Mouse (Mus musculus) intestine, embryonic 14.5 days (tissue): ENCODE data around the gene Trim8. TPM values are rescaled to one million over a fixed set of nuclear protein-coding genes. Genes with fewer than 3 reads are reported as not detected.

Source experiments
- ATAC-seq: fragments of 200-750 bp; cut with Nextera tagmentation; replicated peaks from 2 replicates; pipeline ENCODE4 v1.8.0; 2017; ENCODE audit warnings: low read depth, moderate number of reproducible peaks, moderate TSS enrichment, moderate library complexity; ENCODE audit not compliant: low FRiP score, low TSS enrichment
- DNase-seq: peaks from one replicate; pipeline ENCODE4 v3.0.0-alpha.2; 2018; ENCODE audit warnings: low spot score
- H3K27ac ChIP-seq: fragments of 300-500 bp; sonication (generic); 2 replicates; pipeline ENCODE4 v1.5.1; 2014; ENCODE audit warnings: low read depth, mild to moderate bottlenecking, control low read depth
- H3K27me3 ChIP-seq: fragments of 300-500 bp; sonication (generic); replicated peaks from 2 replicates; pipeline ENCODE4 v1.6.1; 2014; ENCODE audit warnings: low read length, control low read depth; ENCODE audit not compliant: control insufficient read depth, insufficient read depth
- H3K36me3 ChIP-seq: fragments of 300-500 bp; sonication (generic); 2 replicates; pipeline ENCODE4 v1.6.1; 2014; ENCODE audit warnings: low read length, control low read depth; ENCODE audit not compliant: control insufficient read depth, insufficient read depth
- H3K4me1 ChIP-seq: fragments of 300-500 bp; sonication (generic); replicated peaks from 2 replicates; pipeline ENCODE4 v1.6.1; 2014; ENCODE audit warnings: low read length, control low read depth, mixed read lengths; ENCODE audit not compliant: control insufficient read depth, insufficient read depth
- H3K4me2 ChIP-seq: fragments of 300-500 bp; sonication (generic); 2 replicates; pipeline ENCODE4 v1.6.1; 2014; ENCODE audit warnings: low read length
- H3K4me3 ChIP-seq: fragments of 300-500 bp; sonication (generic); 2 replicates; pipeline ENCODE4 v1.5.1; 2014; ENCODE audit warnings: low read depth, low read length, control low read depth, mixed read lengths
- H3K9ac ChIP-seq: fragments of 300-500 bp; sonication (generic); 2 replicates; pipeline ENCODE4 v1.6.1; 2014; ENCODE audit warnings: mild to moderate bottlenecking, low read length
- H3K9me3 ChIP-seq: fragments of 300-500 bp; sonication (generic); 2 replicates; pipeline ENCODE4 v1.6.1; 2016; ENCODE audit warnings: low read length, control low read depth; ENCODE audit not compliant: control insufficient read depth
- WGBS: fragments of 180-500 bp; shearing (Covaris S2); extraction: QIAGEN DNeasy Blood & Tissue Kit; methylation state at CpG from one replicate; pipeline ENCODE4 v1.1.7; 2014; 5-methylcytosine and 5-hydroxymethylcytosine counted together
- polyA plus RNA-seq: library from polyadenylated mRNA; unstranded; fragments of >200 nt; fragmentation: Nextera tagmentation; extraction: Ambion mirVana; gene quantifications from 2 replicates; pipeline ENCODE4 v1.2.1, GENCODE M21; 2014

The Trim8 gene
- polyA plus RNA-seq, 1 experiment from 2014 or later, result 21.1 TPM

DNA sequence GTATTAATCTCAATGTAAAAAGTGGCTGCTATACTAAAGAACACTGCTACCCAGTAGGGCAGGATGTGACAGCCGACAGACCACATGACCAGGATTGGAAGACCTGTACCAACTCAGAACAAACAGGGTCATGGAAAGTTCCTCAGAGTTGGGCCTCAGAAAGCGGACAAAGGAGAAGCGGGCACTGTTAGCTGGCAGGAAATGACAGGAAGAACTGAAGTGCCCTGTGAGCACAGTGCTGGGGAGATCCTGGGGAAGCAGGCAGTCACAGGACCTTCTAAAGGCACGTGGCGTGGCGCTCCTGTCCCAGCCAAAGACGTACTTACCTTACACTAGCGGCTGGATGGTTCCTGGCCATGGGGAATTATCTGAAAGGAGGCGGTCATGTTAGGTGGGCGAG is 9.8 kb downstream of the Trim8 start:
- Histone ChIP-seq H3K27me3 (no peaks in the 10 kb centered on the region), H3K4me2 (no peak overlapping the region), H3K9ac (no peak overlapping the region), H3K36me3 (peaks cover 85% of the 10 kb centered on the region), H3K27ac (no peak overlapping the region), H3K4me1 (peaks cover 46% of the 10 kb centered on the region), H3K4me3 (no peak overlapping the region), H3K9me3 (no peaks in the 10 kb centered on the region)
- ATAC-seq (no peak), DNase-seq (no peak)
- WGBS, result 81% methylated on average over 10 of the region's 10 CpGs

DNA sequence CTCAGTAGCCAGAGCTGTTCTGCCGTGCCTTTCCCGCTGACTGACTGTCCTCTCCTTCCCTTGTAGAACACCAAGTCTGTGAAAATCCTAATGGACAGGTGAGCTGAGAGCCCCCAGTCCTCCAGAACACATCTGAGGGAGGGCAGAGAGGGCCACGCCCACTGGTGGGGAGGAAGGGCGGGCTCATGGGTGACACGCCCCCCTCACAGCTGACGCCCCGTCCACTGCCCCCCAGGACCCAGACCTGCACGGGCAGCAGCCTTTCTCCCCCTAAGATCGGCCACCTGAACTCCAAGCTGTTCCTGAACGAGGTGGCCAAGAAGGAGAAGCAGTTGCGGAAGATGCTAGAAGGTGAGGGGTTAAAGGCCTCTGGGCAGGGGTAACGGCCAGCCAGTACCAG is 12.9 kb downstream of the Trim8 start:
- peaks cover 35% of the 10 kb centered on the region for H3K4me1 ChIP-seq
- H3K9ac ChIP-seq, result no peak overlapping the region
- DNase-seq, result no peak
- no peaks in the 10 kb centered on the region for H3K9me3 ChIP-seq
- H3K4me3 ChIP-seq, result no peak overlapping the region
- peaks cover 72% of the 10 kb centered on the region for H3K36me3 ChIP-seq
- H3K4me2 ChIP-seq, result no peak overlapping the region
- H3K27me3 ChIP-seq, result no peaks in the 10 kb centered on the region
- H3K27ac ChIP-seq, result no peak overlapping the region
- no peak for ATAC-seq
- 86% methylated on average over 12 of the region's 12 CpGs for WGBS

DNA sequence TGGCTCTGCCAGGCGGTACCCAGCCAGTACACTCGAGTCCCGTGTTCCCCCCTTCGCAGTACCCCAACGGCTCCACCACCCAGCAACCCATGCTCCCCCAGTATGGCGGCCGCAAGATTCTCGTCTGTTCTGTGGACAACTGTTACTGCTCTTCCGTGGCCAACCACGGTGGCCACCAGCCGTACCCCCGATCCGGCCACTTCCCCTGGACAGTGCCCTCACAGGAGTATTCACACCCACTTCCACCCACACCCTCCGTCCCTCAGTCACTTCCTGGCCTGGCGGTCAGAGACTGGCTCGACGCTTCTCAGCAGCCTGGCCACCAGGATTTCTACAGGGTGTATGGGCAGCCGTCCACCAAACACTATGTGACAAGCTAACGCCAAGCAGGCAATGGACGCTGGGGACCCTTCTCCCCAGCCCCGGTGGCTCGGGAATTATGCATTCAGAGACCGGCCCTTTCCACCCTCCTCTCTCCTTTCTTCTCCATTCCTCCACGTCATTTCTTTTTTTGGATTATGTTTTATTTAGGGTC is 13.9 kb downstream of the Trim8 start:
- Histone ChIP-seq H3K4me1 (peaks cover 25% of the 10 kb centered on the region), H3K4me2 (no peak overlapping the region), H3K36me3 (peaks cover 63% of the 10 kb centered on the region), H3K4me3 (no peak overlapping the region), H3K9ac (no peak overlapping the region), H3K27ac (no peak overlapping the region), H3K9me3 (no peaks in the 10 kb centered on the region), H3K27me3 (no peaks in the 10 kb centered on the region)
- WGBS, result 90% methylated on average over 24 of the region's 24 CpGs
- no peak for DNase-seq
- no peak for ATAC-seq

DNA sequence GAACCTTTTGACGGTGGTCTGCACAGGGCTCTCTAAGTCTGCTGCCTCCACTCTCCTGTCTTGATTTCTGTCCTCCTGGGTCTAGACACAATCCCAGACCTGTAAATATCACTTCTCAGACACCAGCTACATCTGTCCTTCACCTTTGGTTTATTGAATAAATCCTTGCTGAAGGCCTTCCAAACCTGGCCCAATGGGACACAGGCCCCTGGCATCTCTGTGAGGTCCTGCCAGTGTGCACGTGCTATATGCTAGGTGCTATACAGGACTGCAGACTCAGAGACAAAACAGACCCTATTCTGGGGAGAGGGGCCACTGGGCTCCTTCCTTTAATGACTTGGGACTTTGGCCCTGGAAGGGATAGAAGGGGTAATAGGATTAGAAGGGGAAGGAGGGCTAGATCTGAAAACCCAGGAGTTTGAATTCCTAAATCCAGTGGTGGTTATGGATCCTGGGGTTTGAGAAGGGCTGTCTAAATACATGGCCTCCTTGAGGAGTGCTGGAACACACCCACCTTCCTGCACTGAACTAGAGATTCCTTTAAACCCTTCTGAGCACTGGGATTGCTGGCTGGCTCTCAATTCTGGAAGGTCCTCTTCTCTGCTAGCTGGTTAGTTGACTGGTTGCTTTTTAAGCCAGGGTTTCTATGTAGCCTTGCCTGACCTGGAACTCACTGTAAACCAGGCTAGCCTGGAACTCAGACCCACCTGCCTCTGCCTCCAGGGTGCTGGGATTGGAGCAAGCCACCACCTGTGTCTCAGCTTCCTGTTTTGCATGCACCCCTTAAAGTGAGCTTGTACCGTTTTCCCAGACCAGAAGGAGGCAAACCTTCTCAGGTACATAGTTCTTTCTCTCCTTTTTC is 15.4 kb downstream of the Trim8 start:
- peaks cover 20% of the 10 kb centered on the region for H3K4me1 ChIP-seq
- 66% methylated on average over 3 of the region's 3 CpGs for WGBS
- no peaks in the 10 kb centered on the region for H3K9me3 ChIP-seq
- no peaks in the 10 kb centered on the region for H3K27me3 ChIP-seq
- H3K4me3 ChIP-seq, result no peak overlapping the region
- no peak for DNase-seq
- no peak for ATAC-seq
- peaks cover 49% of the 10 kb centered on the region for H3K36me3 ChIP-seq
- no peak overlapping the region for H3K4me2 ChIP-seq
- H3K9ac ChIP-seq, result no peak overlapping the region
- H3K27ac ChIP-seq, result no peak overlapping the region

DNA sequence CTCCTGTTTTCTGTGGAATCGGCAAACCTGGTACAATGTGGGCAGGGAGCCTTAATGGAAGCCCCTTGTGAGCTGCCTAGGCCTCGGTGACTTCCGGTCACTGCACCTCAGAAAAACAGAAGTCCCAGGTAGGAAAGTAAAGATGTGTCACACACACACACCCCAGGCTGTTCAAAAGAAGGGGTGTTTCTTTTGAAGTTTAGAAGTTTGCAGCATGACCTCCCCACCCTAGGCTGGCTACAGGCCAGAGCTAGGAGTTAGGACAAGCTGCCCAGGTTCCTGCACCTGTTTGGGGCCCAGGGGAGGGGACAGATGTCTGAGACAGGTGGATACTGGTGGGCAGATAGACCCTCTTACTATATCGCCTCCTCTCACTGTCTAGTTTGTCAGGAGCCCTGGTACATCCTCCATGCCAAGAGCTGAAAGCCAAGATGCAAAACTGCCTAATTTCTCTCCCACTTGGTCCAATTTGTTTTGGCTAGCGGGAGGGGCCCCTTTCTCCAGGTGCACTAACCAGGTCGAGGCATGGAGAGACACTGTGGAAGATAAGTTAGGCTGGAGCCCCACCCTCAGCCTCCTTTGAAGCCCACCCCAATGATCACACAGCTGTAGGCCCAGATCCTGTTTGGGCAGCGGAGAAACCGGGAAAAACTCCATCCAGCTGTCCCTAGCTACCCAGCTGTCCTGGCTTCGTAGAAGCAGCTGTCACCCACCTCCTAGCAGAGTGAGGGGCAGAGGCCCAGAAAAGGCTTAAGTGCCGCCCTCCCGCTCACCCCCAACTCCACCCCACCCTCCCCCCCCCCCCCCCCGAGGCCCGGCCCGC is 16.2 kb downstream of the Trim8 start:
- Histone ChIP-seq H3K27ac (peak overlapping the region; percentile 62; the same call in 1 of the 2 replicates), H3K4me3 (no peak overlapping the region)
- DNase-seq, result peak; percentile 59

DNA sequence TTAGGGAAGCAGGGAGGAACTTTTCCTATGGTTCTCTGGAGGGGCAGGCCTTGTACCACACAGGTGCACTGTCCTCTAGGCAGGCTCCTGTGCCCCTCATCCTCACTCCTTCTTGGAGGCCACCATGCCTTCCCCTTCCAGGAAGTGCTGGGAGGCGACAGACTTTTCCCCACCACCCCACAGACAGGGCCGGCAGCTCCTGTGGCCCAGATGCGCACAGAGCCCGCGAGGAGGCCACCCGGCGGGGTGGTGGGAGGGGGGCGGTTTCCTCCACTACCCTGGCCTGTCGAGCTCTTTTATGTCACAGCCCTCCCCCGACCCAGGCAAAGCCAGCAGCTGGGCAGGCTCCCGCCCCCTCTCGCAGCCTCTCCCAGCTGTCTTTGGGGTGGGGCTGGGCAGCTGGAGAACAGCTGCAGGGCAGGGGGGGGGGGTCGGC is 16.9 kb downstream of the Trim8 start:
- 0% methylated on average over 13 of the region's 13 CpGs for WGBS
- Histone ChIP-seq H3K9ac (0 out of 2 replicates have a peak overlapping the region, but pooled peaks have one; percentile 13), H3K27ac (peak overlapping the region; percentile 62; the same call in 1 of the 2 replicates), H3K4me2 (peak overlapping the region; percentile 46), H3K27me3 (no peaks in the 10 kb centered on the region), H3K9me3 (no peaks in the 10 kb centered on the region), H3K4me3 (no peak overlapping the region), H3K36me3 (peaks cover 34% of the 10 kb centered on the region), H3K4me1 (peaks cover 33% of the 10 kb centered on the region)
- DNase-seq (peak; percentile 81), ATAC-seq (peak; percentile 70)

More for the DNA sequence above, 16.2 kb downstream of the Trim8 start:
- Histone ChIP-seq H3K27me3 (no peaks in the 10 kb centered on the region), H3K9me3 (no peaks in the 10 kb centered on the region), H3K9ac (0 out of 2 replicates have a peak overlapping the region, but pooled peaks have one; percentile 13), H3K36me3 (peaks cover 41% of the 10 kb centered on the region), H3K4me1 (peaks cover 27% of the 10 kb centered on the region), H3K4me2 (peak overlapping the region; percentile 46)
- ATAC-seq, result peak; percentile 41
- whole genome bisulfite sequencing, result 35% methylated on average over 10 of the region's 14 CpGs

DNA sequence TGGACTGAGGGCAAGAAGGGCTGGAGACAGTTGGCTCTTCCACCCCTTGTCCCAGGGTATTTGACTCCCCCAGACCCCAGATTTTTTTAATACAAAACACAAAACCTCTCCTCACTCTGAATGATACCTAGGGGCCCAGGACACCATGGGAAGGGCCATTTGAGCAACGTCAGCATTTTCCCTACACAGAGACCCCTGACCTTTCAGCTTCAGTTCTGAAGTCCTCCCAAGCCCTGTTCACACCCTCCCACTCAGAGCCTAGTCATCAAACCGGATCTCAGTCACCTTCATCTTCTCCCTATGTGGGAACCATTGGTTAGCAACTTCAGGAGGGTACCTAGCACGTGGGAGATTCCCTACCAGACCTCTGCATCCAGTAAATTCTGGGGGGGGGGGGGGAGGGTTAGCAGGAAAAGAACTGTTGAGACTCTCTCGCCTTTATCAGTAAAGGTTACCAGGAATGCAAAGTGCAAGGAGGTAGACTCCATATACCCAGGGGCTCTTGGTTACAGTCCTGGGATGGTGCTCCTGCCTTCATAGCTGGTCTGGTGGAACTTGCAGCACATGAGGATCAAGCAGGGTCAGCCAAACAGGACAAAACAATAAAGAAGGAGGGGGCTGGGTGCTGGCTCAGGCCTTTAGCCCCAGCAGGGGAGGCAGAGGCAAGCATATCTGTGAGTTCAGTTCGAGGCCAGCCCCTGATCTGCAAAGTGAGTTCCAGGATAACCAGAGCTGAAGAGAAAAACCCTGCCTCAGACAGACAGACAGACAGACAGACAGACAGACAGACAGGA is 17.5 kb downstream of the Trim8 start:
- H3K9me3 ChIP-seq, result no peaks in the 10 kb centered on the region
- no peak overlapping the region for H3K27ac ChIP-seq
- H3K27me3 ChIP-seq, result no peaks in the 10 kb centered on the region
- no peak overlapping the region for H3K4me3 ChIP-seq
- 23% methylated on average over 5 of the region's 5 CpGs for WGBS
- peaks cover 39% of the 10 kb centered on the region for H3K4me1 ChIP-seq
- H3K4me2 ChIP-seq, result peak overlapping the region; percentile 46
- DNase-seq, result no peak
- no peak; the same call in 1 of the 2 replicates for ATAC-seq
- H3K36me3 ChIP-seq, result peaks cover 28% of the 10 kb centered on the region
- H3K9ac ChIP-seq, result no peak overlapping the region

DNA sequence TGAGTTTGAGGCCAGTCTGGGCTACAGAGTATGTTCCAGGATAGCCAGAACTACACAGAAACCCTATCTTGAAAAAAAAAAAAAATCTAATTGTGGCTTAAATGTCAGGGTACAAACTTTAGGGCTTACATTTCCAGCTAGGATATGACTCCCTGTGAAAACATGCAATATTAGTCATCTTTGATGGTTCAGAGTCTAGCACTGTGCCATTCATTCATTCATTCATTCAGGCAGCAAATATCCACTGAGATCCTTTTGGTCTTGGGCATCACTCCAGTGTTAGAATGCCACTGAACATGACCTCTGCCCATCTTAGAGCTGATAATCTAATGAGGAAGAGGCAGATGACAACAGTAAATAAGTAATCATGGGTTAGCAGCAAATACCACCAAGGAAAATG is 20.2 kb downstream of the Trim8 start:
- H3K9ac ChIP-seq, result no peak overlapping the region
- no peaks in the 10 kb centered on the region for H3K9me3 ChIP-seq
- peaks cover 53% of the 10 kb centered on the region for H3K4me1 ChIP-seq
- no peak overlapping the region for H3K27ac ChIP-seq
- H3K36me3 ChIP-seq, result peaks cover 2% of the 10 kb centered on the region; the same call in 1 of the 2 replicates
- no peak overlapping the region for H3K4me2 ChIP-seq
- no peaks in the 10 kb centered on the region for H3K27me3 ChIP-seq
- ATAC-seq (no peak), DNase-seq (no peak)
- H3K4me3 ChIP-seq, result no peak overlapping the region
